Mouse (Mus musculus) ovary, postnatal 36 days (tissue): ENCODE results near the gene Sult2a7.

Experiments used
- DNase-seq: peaks from one replicate; pipeline ENCODE4 v3.0.0; 2022; ENCODE audit warnings: low spot score, mixed read lengths

Gene Sult2a7

GRCm38 (mm10) chr7:14494130-14494529 is at the start of gene Sult2a7:
Sult2a7 (minus strand) TSS chr7:14494230.
- DNase-seq = no peak

- DNase-seq = no peak
Observed at GRCm38 (mm10) chr7:14525280-14525679, 31.2 kb upstream of the Sult2a7 start.

- DNase-seq = no peak
Observed at GRCm38 (mm10) chr7:14522636-14523035, 28.6 kb upstream of the Sult2a7 start.

- no peak for DNase-seq
Observed at GRCm38 (mm10) chr7:14518301-14518700, 24.3 kb upstream of the Sult2a7 start.

GRCm38 (mm10) chr7:14492886-14493285 is 1.1 kb downstream of the Sult2a7 start:
- no peak for DNase-seq

GRCm38 (mm10) chr7:14446534-14446933 is 47.5 kb downstream of the Sult2a7 start, which contains the start of gene Sult2a8:
Sult2a8 (minus strand) TSS chr7:14446769.
- DNase-seq = no peak

- DNase-seq = no peak
Observed at GRCm38 (mm10) chr7:14439581-14439980, 54.4 kb downstream of the Sult2a7 start.

GRCm38 (mm10) chr7:14438484-14438883 is 55.5 kb downstream of the Sult2a7 start:
- no peak for DNase-seq

GRCm38 (mm10) chr7:14438029-14438428 is 56.0 kb downstream of the Sult2a7 start:
- no peak for DNase-seq
